Mouse (Mus musculus) C2C12 (cell line): ENCODE measurements around the gene Cdh4. TPM values are rescaled to one million over a fixed set of nuclear protein-coding genes. Genes with fewer than 3 reads are reported as not detected.

ENCODE experiments used
- H3K27me3 ChIP-seq: one replicate; pipeline ENCODE4 v1.6.1; 2011; ENCODE audit not compliant: control insufficient read depth, insufficient read depth, insufficient read length
- H3K36me3 ChIP-seq: one replicate; pipeline ENCODE4 v1.6.1; 2011; ENCODE audit not compliant: control insufficient read depth, insufficient read depth
- H3K4me3 ChIP-seq: one replicate; pipeline ENCODE4 v1.5.1; 2011; ENCODE audit warnings: mild to moderate bottlenecking, control low read depth; ENCODE audit not compliant: poor library complexity, insufficient read depth, severe bottlenecking
- H3K79me2 ChIP-seq: one replicate; pipeline ENCODE4 v1.6.1; 2011; ENCODE audit not compliant: control insufficient read depth, insufficient read depth
- H3K79me3 ChIP-seq: one replicate; pipeline ENCODE4 v1.6.1; 2011; ENCODE audit warnings: low read depth, control low read depth
- H3ac ChIP-seq: one replicate; pipeline ENCODE3; 2011; ENCODE audit warnings: low read depth; ENCODE audit not compliant: control insufficient read depth, insufficient read length
- CEBPB ChIP-seq: IDR thresholded peaks from one replicate; pipeline ENCODE4 v1.6.1; 2011; ENCODE audit warnings: low read depth, mild to moderate bottlenecking, control low read depth, moderate library complexity
- CTCF ChIP-seq: IDR thresholded peaks from one replicate; pipeline ENCODE4 v1.5.1; 2011; ENCODE audit not compliant: control insufficient read depth, insufficient read depth, insufficient read length
- FOSL1 ChIP-seq: IDR thresholded peaks from one replicate; pipeline ENCODE4 v1.8.0; 2011; ENCODE audit warnings: mild to moderate bottlenecking, low read length; ENCODE audit not compliant: poor library complexity, insufficient read depth, severe bottlenecking
- MAX ChIP-seq: IDR thresholded peaks from one replicate; pipeline ENCODE4 v1.6.1; 2011; ENCODE audit warnings: mild to moderate bottlenecking, control low read depth
- MYOD1 ChIP-seq: IDR thresholded peaks from one replicate; pipeline ENCODE4 v1.6.1; 2011; ENCODE audit warnings: low read depth; ENCODE audit not compliant: control insufficient read depth, insufficient read length
- MYOG ChIP-seq: IDR thresholded peaks from one replicate; pipeline ENCODE4 v1.6.1; 2011; ENCODE audit not compliant: control insufficient read depth, insufficient read length; ENCODE audit errors: extremely low read depth
- USF1 ChIP-seq: IDR thresholded peaks from one replicate; pipeline ENCODE4 v1.6.1; 2011; ENCODE audit warnings: low read depth, mild to moderate bottlenecking, control low read depth, moderate library complexity
- polyA plus RNA-seq: library from polyadenylated mRNA; unstranded; fragments of >200 nt; fragmentation: generic; extraction: Trizol; gene quantifications from one replicate; pipeline ENCODE4 v1.2.1, GENCODE M21; 2012; ENCODE audit warnings: missing spikeins

The Cdh4 gene
- polyA plus RNA-seq, 1 experiment, result not detected

DNA sequence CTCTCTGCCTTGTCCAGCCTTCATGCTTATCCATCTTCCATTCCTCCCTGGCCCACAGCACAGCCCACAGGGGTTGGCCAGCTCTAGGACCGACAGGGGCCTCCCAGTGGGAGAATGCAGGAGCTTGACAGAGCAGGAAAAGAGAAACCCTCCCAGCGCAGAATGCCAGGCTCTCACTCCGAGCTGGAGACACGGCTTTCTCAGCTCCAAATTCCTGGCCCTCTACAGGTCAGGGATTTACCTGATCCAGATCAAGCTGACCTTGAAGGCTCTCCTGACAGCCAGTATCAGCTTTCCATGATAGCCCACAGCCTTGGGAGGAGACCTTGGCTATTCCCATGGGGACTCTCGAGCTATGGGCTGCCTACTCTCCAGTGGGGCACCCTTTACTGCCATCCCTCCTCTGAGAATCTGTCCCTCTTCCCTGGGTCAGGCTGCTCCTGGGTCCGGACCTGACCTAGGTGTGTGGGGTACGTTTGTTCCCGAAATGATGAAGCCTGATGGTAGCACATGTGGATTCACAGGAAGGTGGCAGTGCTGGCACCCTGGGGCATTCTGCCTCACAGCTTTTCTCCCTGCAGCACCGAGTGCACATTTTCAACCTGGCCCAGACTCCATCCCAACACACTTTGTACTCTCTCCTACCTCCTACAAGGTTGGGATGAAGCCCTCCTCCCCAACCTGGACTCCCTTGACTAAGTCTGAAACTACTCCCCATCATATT is 319.6 kb downstream of the Cdh4 start:
- H3K79me2 ChIP-seq, result no peaks in the 10 kb centered on the region
- no peak overlapping the region for H3ac ChIP-seq
- no peaks in the 10 kb centered on the region for H3K36me3 ChIP-seq
- H3K4me3 ChIP-seq, result no peak overlapping the region
- no peaks in the 10 kb centered on the region for H3K27me3 ChIP-seq
- no peak for TF ChIP-seq USF1
- TF ChIP-seq FOSL1, result no peak
- no peak for TF ChIP-seq CEBPB
- no peak for TF ChIP-seq MYOG
- H3K79me3 ChIP-seq, result no peaks in the 10 kb centered on the region

DNA sequence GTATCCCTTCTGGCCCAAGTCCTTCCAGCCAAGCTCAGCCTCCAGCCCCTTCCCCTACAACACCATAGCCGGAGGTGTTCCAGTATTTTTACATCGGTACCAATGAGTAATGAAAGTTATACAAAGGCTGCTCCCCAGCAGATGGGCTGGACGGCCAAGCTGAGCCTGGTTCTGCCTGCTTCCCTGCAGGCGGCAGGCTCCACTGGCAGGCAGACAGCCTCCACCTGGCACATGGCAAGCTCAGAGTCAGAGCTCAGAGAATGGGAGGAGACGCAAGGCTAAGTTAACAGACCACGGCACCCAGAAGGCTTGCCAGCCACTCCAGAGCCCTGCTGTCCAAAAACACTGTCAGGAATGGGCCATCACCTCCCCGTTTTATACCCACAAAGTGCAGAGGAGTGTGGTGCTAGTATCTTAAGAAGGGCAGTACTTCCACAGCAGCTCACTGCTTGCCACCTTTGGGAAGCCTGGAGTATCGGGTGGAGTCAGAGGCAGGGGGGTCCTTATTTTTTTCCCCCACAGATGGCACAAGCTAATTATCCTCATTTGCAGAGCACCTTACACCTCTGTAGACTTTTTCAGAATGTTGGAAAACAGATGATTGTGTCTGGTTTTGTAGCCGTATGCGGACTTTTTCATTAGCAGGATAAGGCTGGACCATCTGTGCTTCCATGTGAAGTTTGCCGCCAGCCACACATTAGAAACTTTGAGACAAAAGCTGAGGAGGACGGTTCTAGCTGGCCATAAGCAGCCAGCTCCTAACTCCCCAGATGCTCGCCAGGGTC is 320.5 kb downstream of the Cdh4 start:
- Histone ChIP-seq H3K27me3 (no peaks in the 10 kb centered on the region), H3ac (no peak overlapping the region), H3K79me3 (no peaks in the 10 kb centered on the region), H3K4me3 (no peak overlapping the region), H3K36me3 (no peaks in the 10 kb centered on the region), H3K79me2 (no peaks in the 10 kb centered on the region)
- no peak for TF ChIP-seq CEBPB
- no peak for TF ChIP-seq MYOD1
- no peak for TF ChIP-seq USF1
- no peak for TF ChIP-seq MAX
- TF ChIP-seq FOSL1, result no peak
- TF ChIP-seq CTCF, result no peak
- TF ChIP-seq MYOG, result no peak

DNA sequence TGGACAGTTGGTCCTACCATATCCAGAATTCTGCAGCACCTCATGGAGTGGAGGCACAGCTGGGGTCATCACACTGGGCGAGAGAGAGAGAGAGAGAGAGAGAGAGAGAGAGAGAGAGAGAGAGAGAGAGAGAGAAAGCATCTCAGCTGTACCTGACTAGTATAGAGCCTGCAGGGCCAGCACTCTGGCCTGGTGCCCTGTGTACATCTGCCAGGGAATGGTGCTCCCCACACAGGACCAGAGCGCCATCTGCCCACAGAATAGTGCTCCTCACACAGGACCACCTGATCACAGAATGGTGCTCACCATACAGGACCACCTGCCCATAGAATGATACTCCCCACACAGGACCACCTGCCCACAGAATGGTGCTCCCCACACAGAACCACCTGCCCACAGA is 322.2 kb downstream of the Cdh4 start:
- H3K4me3 ChIP-seq, result no peak overlapping the region
- no peaks in the 10 kb centered on the region for H3K36me3 ChIP-seq
- no peaks in the 10 kb centered on the region for H3K27me3 ChIP-seq
- no peak overlapping the region for H3ac ChIP-seq
- H3K79me2 ChIP-seq, result no peaks in the 10 kb centered on the region
- TF ChIP-seq CTCF (no peak), MYOD1 (no peak), CEBPB (no peak), USF1 (no peak), MAX (no peak)
- H3K79me3 ChIP-seq, result no peaks in the 10 kb centered on the region

DNA sequence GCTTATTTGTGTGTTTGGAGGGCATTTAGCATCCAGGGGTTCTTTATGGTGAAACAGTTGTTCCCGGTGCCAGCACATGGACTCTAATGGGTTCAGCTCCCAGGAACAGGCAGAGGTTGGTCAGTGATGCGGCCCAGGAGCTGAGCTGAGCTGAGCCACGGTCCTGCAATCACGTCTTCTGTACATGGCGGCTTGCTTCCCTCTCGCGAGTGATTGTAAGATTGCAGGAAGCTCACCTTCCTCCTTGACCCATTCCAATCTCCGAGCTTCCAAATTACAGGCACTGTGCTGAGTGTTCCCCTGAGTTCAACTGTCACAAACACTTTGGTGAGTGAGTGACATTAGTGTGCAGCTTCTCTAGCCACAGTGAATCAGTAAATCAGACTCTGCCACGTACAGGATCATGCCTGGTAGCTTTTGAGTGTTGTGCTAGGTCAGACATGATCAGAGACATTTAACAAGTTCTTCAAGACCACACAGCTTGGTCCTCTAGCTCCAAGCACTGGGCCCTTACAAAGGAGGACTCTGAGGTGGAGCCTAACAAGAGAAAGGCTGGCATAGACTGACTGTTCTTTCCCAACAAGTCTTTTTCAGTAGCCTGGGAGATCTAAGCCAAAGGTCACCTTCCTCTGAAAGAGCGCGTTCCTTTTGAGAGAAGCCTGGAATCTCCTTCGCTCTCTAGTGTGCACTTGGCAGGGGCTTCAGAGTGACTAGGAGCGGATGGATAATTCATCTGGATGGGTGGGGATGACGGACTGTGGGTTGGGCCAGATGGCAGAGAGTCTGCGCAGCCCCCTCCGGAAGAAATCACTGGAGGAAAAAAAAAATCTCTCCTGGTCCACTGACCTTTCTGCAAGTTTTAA is 324.7 kb downstream of the Cdh4 start:
- no peaks in the 10 kb centered on the region for H3K79me2 ChIP-seq
- H3K36me3 ChIP-seq, result no peaks in the 10 kb centered on the region
- no peaks in the 10 kb centered on the region for H3K27me3 ChIP-seq
- no peaks in the 10 kb centered on the region for H3K79me3 ChIP-seq
- no peak overlapping the region for H3K4me3 ChIP-seq
- no peak for TF ChIP-seq FOSL1
- TF ChIP-seq CTCF, result no peak
- TF ChIP-seq CEBPB, result no peak
- no peak for TF ChIP-seq MYOG
- no peak for TF ChIP-seq MAX
- no peak for TF ChIP-seq MYOD1
- no peak for TF ChIP-seq USF1
- H3ac ChIP-seq, result no peak overlapping the region

DNA sequence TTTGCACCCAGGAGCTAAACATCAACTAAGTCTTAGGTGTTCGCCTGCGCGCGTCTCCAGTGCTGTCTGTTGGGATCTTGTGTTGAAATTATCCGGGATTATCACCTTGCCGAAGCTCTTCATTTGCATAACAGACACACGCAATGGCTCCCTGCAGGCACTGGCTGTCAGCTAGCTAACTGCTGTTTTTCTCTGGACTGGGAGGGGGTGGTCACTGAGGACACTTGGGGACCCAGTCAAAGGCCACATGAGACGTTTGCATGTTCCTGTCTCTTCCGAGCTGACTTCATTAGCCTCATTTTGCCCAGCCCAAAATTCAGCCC is 325.3 kb downstream of the Cdh4 start:
- no peaks in the 10 kb centered on the region for H3K36me3 ChIP-seq
- H3K27me3 ChIP-seq, result no peaks in the 10 kb centered on the region
- no peaks in the 10 kb centered on the region for H3K79me3 ChIP-seq
- no peaks in the 10 kb centered on the region for H3K79me2 ChIP-seq
- TF ChIP-seq CTCF (no peak), MYOD1 (no peak), FOSL1 (no peak), MAX (no peak), USF1 (no peak), CEBPB (no peak), MYOG (no peak)
- no peak overlapping the region for H3ac ChIP-seq
- no peak overlapping the region for H3K4me3 ChIP-seq

DNA sequence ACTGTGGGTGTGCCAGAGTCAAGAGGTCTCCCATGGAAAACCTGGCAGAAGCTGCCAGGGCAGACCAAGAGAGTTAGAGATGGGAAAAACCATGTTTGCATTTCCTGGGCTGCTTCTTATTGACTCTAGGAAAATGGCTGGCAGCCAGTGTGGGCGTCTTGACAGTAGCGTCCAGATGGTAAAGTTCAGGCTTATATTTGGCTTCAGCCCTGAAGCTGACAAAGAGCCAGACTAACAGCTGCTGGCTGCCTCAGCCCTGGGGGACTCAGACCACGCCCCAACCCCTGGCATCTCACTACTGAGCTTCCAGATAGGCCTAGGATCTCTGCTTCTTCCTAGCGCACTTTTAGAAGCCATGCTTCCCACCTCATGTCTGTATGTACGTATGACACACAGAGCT is 326.9 kb downstream of the Cdh4 start:
- H3ac ChIP-seq, result no peak overlapping the region
- no peaks in the 10 kb centered on the region for H3K79me3 ChIP-seq
- TF ChIP-seq CTCF (no peak), MYOD1 (no peak), MAX (no peak), FOSL1 (no peak), MYOG (no peak), CEBPB (no peak), USF1 (no peak)
- no peaks in the 10 kb centered on the region for H3K36me3 ChIP-seq
- no peaks in the 10 kb centered on the region for H3K79me2 ChIP-seq
- no peak overlapping the region for H3K4me3 ChIP-seq
- H3K27me3 ChIP-seq, result no peaks in the 10 kb centered on the region
